ENCODE assay signal across 7 mouse cellular contexts in the genomic region with DNA sequence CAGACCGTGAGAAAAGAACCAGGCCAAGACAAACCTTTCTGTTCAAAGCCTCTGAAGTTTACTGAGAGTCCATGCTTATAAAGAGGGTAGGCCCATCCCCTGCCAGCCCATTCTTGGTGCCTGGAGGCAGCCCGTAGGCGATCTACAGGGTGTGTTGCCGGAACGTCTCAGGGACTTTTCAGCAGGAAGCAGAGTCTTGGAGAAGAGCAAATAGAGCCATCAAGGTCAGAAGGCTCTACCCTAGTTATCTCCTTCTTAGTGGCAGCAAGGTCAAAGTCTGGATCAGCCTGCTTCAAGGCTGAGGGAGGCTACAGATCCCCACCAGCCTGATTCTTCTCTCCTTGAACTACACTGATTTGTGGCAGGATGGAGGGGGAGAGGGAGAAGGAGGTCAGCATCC. TPM values are rescaled to one million over a fixed set of nuclear protein-coding genes. Genes with fewer than 3 reads are reported as not detected.
DNase-seq lines count a peak whose midpoint lies in the region; ATAC-seq and TF ChIP-seq lines count a peak whose summit lies in the region.
"Not testable (repeated sequence)": the region's sequence is repeated elsewhere in the genome, so short reads cannot be mapped to it uniquely, and the experiment has no call there.

No protein-coding gene starts in this region.

- not testable (repeated sequence) for TF ChIP-seq POLR2A in ES-Bruce4 (IDR thresholded peaks at IDR 0.05; ENCODE audit: insufficient read depth, low read length); bone marrow macrophage, adult 2 months (IDR thresholded peaks at IDR 0.05; ENCODE audit: borderline replicate concordance, low read depth, low read length); testis, adult 2 months (IDR thresholded peaks at IDR 0.05; ENCODE audit: control insufficient read depth, low read depth, low read length)

- peak; percentile 34 for ATAC-seq in intestine, embryonic 16.5 days
- ATAC-seq in midbrain, embryonic 11.5 days (ENCODE audit: low FRiP score): not testable (repeated sequence)

- H3K4me1 ChIP-seq in ES-Bruce4 (ENCODE audit: control insufficient read depth, insufficient read depth, low read length); ES-E14 (ENCODE audit: control insufficient read depth in 2 of 2, insufficient read depth in 2 of 2, low read length in 2 of 2, poor library complexity in 1 of 2); intestine, embryonic 16.5 days (ENCODE audit: control insufficient read depth, insufficient read depth, low read length); midbrain, embryonic 11.5 days (ENCODE audit: control insufficient read depth, insufficient read depth, low read length): not testable (repeated sequence)
- peaks cover 33% of the 10 kb centered on the region for H3K4me1 ChIP-seq in bone marrow macrophage, adult 2 months (ENCODE audit: control insufficient read depth, insufficient read depth, low read length)
- peaks cover 14% of the 10 kb centered on the region for H3K4me1 ChIP-seq in testis, adult 2 months (ENCODE audit: control insufficient read depth, insufficient read depth, low read length)

- TF ChIP-seq EP300 in ES-Bruce4 (IDR thresholded peaks at IDR 0.05; ENCODE audit: insufficient read depth, low read depth, low read length): 0 out of 2 replicates have a peak, but pooled peaks have one; percentile 9

- not testable (repeated sequence) for H3K36me3 ChIP-seq in ES-Bruce4 (ENCODE audit: control insufficient read depth, insufficient read depth, low read length, poor library complexity, severe bottlenecking); ES-E14 (ENCODE audit: control insufficient read depth, insufficient read depth, low read length, poor library complexity, severe bottlenecking); intestine, embryonic 16.5 days (ENCODE audit: control insufficient read depth, insufficient read depth, low read length); midbrain, embryonic 11.5 days (ENCODE audit: control insufficient read depth, insufficient read depth, low read length); testis, adult 2 months (ENCODE audit: control insufficient read depth, insufficient read depth, low read length)

- not testable (repeated sequence) for H3K27me3 ChIP-seq in ES-Bruce4 (ENCODE audit: control insufficient read depth, insufficient read depth, low read length, poor library complexity, severe bottlenecking); intestine, embryonic 16.5 days (replicated peaks; ENCODE audit: control insufficient read depth, insufficient read depth, low read length); midbrain, embryonic 11.5 days (ENCODE audit: control insufficient read depth, insufficient read depth, low read length); testis, adult 2 months (ENCODE audit: control insufficient read depth, insufficient read depth, low read length)

- H3K4me2 ChIP-seq in intestine, embryonic 16.5 days (ENCODE audit: low read depth, low read length); midbrain, embryonic 11.5 days: not testable (repeated sequence)

- H3K27ac ChIP-seq in ES-Bruce4 (ENCODE audit: insufficient read depth, low read length) (peak overlapping the region; percentile 34; the same call in 1 of the 2 replicates), ES-E14 (ENCODE audit: insufficient read depth, low read depth, low read length, poor library complexity, severe bottlenecking) (peak overlapping the region; percentile 47; the same call in 1 of the 2 replicates)
- H3K27ac ChIP-seq in bone marrow macrophage, adult 2 months (ENCODE audit: insufficient read depth, low read depth, low read length): peak overlapping the region; percentile 84
- H3K27ac ChIP-seq in intestine, embryonic 16.5 days (ENCODE audit: low read length); midbrain, embryonic 11.5 days (ENCODE audit: low read depth, low read length): not testable (repeated sequence)
- peak overlapping the region; percentile 17; the same call in 1 of the 2 replicates for H3K27ac ChIP-seq in testis, adult 2 months (ENCODE audit: control insufficient read depth, insufficient read depth, low read depth, low read length)

- not testable (repeated sequence) for H3K4me3 ChIP-seq in ES-Bruce4 (ENCODE audit: low read depth, low read length); ES-E14 (ENCODE audit: insufficient read depth in 1 of 2, low read depth in 1 of 2, low read length in 2 of 2, poor library complexity in 1 of 2, severe bottlenecking in 1 of 2); bone marrow macrophage, adult 2 months (ENCODE audit: insufficient read depth, low read length); intestine, embryonic 16.5 days (ENCODE audit: low read length); midbrain, embryonic 11.5 days (ENCODE audit: low read depth, low read length)
- H3K4me3 ChIP-seq in testis, adult 2 months (ENCODE audit: control insufficient read depth, low read depth, low read length): peak overlapping the region; percentile 65

- H3K9ac ChIP-seq in ES-Bruce4 (ENCODE audit: low read depth, poor library complexity, severe bottlenecking); ES-E14 (ENCODE audit: insufficient read depth, low read depth, low read length, poor library complexity, severe bottlenecking); intestine, embryonic 16.5 days (ENCODE audit: low read depth, low read length); midbrain, embryonic 11.5 days (ENCODE audit: low read length): not testable (repeated sequence)

- in situ Hi-C loops in ES-E14 (cut with MboI; ENCODE audit: low sequenced_read_pairs in 2 of 2, unreplicated experiment in 2 of 2): not testable (repeated sequence)

- not testable (repeated sequence) for DNase-seq in ES-E14 (ENCODE audit: low read depth, low spot score)
- peak; percentile 47 for DNase-seq in midbrain, embryonic 11.5 days (ENCODE audit: low spot score, missing footprints)
- peak; percentile 23 for DNase-seq in ovary, postnatal 36 days (ENCODE audit: low spot score)

- TF ChIP-seq CTCF in ES-Bruce4 (IDR thresholded peaks at IDR 0.05; ENCODE audit: low read depth, low read length); bone marrow macrophage, adult 2 months (IDR thresholded peaks at IDR 0.05; ENCODE audit: low read depth, low read length); testis, adult 2 months (IDR thresholded peaks at IDR 0.05; ENCODE audit: control insufficient read depth, insufficient read depth, insufficient replicate concordance, low read depth, low read length): not testable (repeated sequence)

- 68% methylated on average over 5 of the region's 5 CpGs for WGBS in intestine, embryonic 16.5 days
- 93% methylated on average over 5 of the region's 5 CpGs for WGBS in midbrain, embryonic 11.5 days

- not testable (repeated sequence) for H3K9me3 ChIP-seq in ES-Bruce4 (replicated peaks; ENCODE audit: control insufficient read depth, insufficient read depth, low read length, poor library complexity, severe bottlenecking); ES-E14 (ENCODE audit: control insufficient read depth, insufficient read depth, low read depth, low read length); intestine, embryonic 16.5 days (ENCODE audit: control insufficient read depth, low read length); midbrain, embryonic 11.5 days (ENCODE audit: control insufficient read depth, low read length)

RNA-seq across cellular contexts. Expression of a gene that starts 8.0 kb away (rescaled TPM):
- polyA plus RNA-seq in ES-Bruce4 (2011; ENCODE audit: insufficient read depth, insufficient read length, low read depth, missing spikeins): 18.6 and 21.4 TPM in 2 replicates
- 15.2 and 15.6 TPM in 2 replicates for total RNA-seq in ES-E14 (2012; rRNA removed)
- 44.6 and 49.1 TPM in 2 replicates for polyA plus RNA-seq in bone marrow macrophage, adult 2 months (2012; ENCODE audit: insufficient read depth, insufficient read length, missing spikeins)
- polyA plus RNA-seq in intestine, embryonic 16.5 days (2015; fragmentation: Nextera tagmentation; extraction: Ambion mirVana): 8.8 and 9.4 TPM in 2 replicates
- 24.5 and 25.2 TPM in 2 replicates for polyA plus RNA-seq in midbrain, embryonic 11.5 days (2014; fragmentation: Nextera tagmentation; extraction: Ambion mirVana)
- 9.7 and 10.8 TPM in 2 replicates for polyA plus RNA-seq in testis, adult 2 months (2012; rRNA removed)
